29 mouse cellular contexts compared by ENCODE assay signal in genomic region chr7:51894133-51894801, GRCm38 (mm10). TPM values are rescaled to one million over a fixed set of nuclear protein-coding genes. Genes with fewer than 3 reads are reported as not detected.
DNase-seq lines count a peak whose midpoint lies in the region; ATAC-seq and TF ChIP-seq lines count a peak whose summit lies in the region.
"Had no signal": no experiment of that assay in that cellular context is flagged by ENCODE, and none has a peak within 500 bp of the region (broad histone marks: within the 10 kb centered on the region; RNA-seq: fewer than 3 reads in every experiment).

No protein-coding gene starts in this region.

- H3K4me1 ChIP-seq in embryonic fibroblast, embryonic 13.5 days (ENCODE audit: control insufficient read depth, insufficient read depth, low read length): peaks cover 17% of the 10 kb centered on the region
- peaks cover 18% of the 10 kb centered on the region for H3K4me1 ChIP-seq in limb, embryonic 11.5 days (ENCODE audit: control insufficient read depth, insufficient read depth, low read length)
- H3K4me1 ChIP-seq in limb, embryonic 14.5 days (ENCODE audit: control insufficient read depth, insufficient read depth, low read length): peaks cover 17% of the 10 kb centered on the region
- H3K4me1 ChIP-seq: embryonic facial prominence, embryonic 15.5 days; forebrain, embryonic 12.5 days; heart, embryonic 10.5 days; heart, embryonic 13.5 days; hindbrain, embryonic 15.5 days had no signal

- H3K9ac ChIP-seq in limb, embryonic 11.5 days (ENCODE audit: low read length): no peak overlapping the region
- no peak overlapping the region for H3K9ac ChIP-seq in limb, embryonic 14.5 days (ENCODE audit: low read depth, low read length, severe bottlenecking)
- H3K9ac ChIP-seq: embryonic facial prominence, embryonic 12.5 days; embryonic facial prominence, embryonic 15.5 days; forebrain, embryonic 12.5 days; forebrain, embryonic 15.5 days; heart, embryonic 13.5 days; hindbrain, embryonic 12.5 days; hindbrain, embryonic 15.5 days had no signal

- peak; percentile 42 for DNase-seq in embryo, embryonic 10.5 days (ENCODE audit: low spot score)
- no peak for DNase-seq in embryo, embryonic 9.5 days (ENCODE audit: extremely low spot score)
- DNase-seq in limb, embryonic 11.5 days (ENCODE audit: low spot score): no peak
- DNase-seq in limb, embryonic 14.5 days (ENCODE audit: low spot score): peak; percentile 76
- DNase-seq in ovary, postnatal 14 days (ENCODE audit: low spot score): no peak
- no peak for DNase-seq in heart, postnatal 4 days
- DNase-seq in cerebellum, adult 18-20 months: no peak
- DNase-seq: adrenal gland, postnatal 10 days; adrenal gland, postnatal 36 days; cerebellum, adult 2 months; cerebellum, adult 9-11 months; cerebellum, postnatal 25 days; gastrocnemius, postnatal 10 days; gastrocnemius, postnatal 36 days; heart, adult 2 months; heart, postnatal 14 days had no signal

- no peak for TF ChIP-seq CTCF in embryonic fibroblast, embryonic 13.5 days (IDR thresholded peaks at IDR 0.05; ENCODE audit: borderline replicate concordance, insufficient read depth, low read length)

- H3K9me3 ChIP-seq in limb, embryonic 11.5 days (ENCODE audit: control insufficient read depth, low read length): no peaks in the 10 kb centered on the region
- H3K9me3 ChIP-seq in limb, embryonic 14.5 days (ENCODE audit: control insufficient read depth, low read length): no peaks in the 10 kb centered on the region
- H3K9me3 ChIP-seq: embryonic facial prominence, embryonic 12.5 days; embryonic facial prominence, embryonic 15.5 days; forebrain, embryonic 12.5 days; forebrain, embryonic 15.5 days; G1E; heart, embryonic 10.5 days; heart, embryonic 13.5 days; hindbrain, embryonic 12.5 days; hindbrain, embryonic 15.5 days had no signal

- peak overlapping the region; percentile 82 for H3K27ac ChIP-seq in embryonic fibroblast, embryonic 13.5 days (ENCODE audit: insufficient read depth, low read length)
- peak overlapping the region; percentile 84 for H3K27ac ChIP-seq in limb, embryonic 11.5 days (replicated peaks; ENCODE audit: low read depth, low read length)
- H3K27ac ChIP-seq in limb, embryonic 14.5 days (replicated peaks; ENCODE audit: low read depth, low read length): no peak overlapping the region; the same call in none of the 2 replicates
- H3K27ac ChIP-seq: embryonic facial prominence, embryonic 15.5 days; forebrain, embryonic 12.5 days; forebrain, embryonic 15.5 days; heart, adult 2 months; heart, embryonic 10.5 days; heart, embryonic 13.5 days; hindbrain, embryonic 15.5 days had no signal

- H3K27me3 ChIP-seq in limb, embryonic 11.5 days (ENCODE audit: control insufficient read depth, insufficient read depth, low read length): no peaks in the 10 kb centered on the region
- no peaks in the 10 kb centered on the region for H3K27me3 ChIP-seq in limb, embryonic 14.5 days (ENCODE audit: control insufficient read depth, insufficient read depth, low read length)
- H3K27me3 ChIP-seq: CH12.LX; embryonic facial prominence, embryonic 12.5 days; embryonic facial prominence, embryonic 15.5 days; forebrain, embryonic 12.5 days; forebrain, embryonic 15.5 days; heart, embryonic 13.5 days; hindbrain, embryonic 12.5 days; hindbrain, embryonic 15.5 days; Patski had no signal

- ATAC-seq in limb, embryonic 11.5 days (ENCODE audit: insufficient number of reproducible peaks, low FRiP score, low TSS enrichment, low read depth): peak; percentile 81; the same call in 1 of the 2 replicates
- peak; percentile 91 for ATAC-seq in limb, embryonic 14.5 days (ENCODE audit: low FRiP score, low read depth)
- ATAC-seq: forebrain, embryonic 15.5 days; Patski had no signal

- H3K36me3 ChIP-seq in limb, embryonic 11.5 days (ENCODE audit: control insufficient read depth, insufficient read depth, low read length): no peaks in the 10 kb centered on the region
- peaks cover 22% of the 10 kb centered on the region for H3K36me3 ChIP-seq in limb, embryonic 14.5 days (ENCODE audit: control insufficient read depth, insufficient read depth, low read length)
- H3K36me3 ChIP-seq: embryonic facial prominence, embryonic 12.5 days; embryonic facial prominence, embryonic 15.5 days; forebrain, embryonic 12.5 days; forebrain, embryonic 15.5 days; heart, embryonic 10.5 days; heart, embryonic 13.5 days; hindbrain, embryonic 12.5 days; hindbrain, embryonic 15.5 days had no signal

- H3K4me2 ChIP-seq in limb, embryonic 11.5 days (ENCODE audit: low read depth, severe bottlenecking): no peak overlapping the region
- H3K4me2 ChIP-seq in limb, embryonic 14.5 days (replicated peaks; ENCODE audit: low read depth, low read length, severe bottlenecking): no peak overlapping the region
- H3K4me2 ChIP-seq: embryonic facial prominence, embryonic 12.5 days; embryonic facial prominence, embryonic 15.5 days; forebrain, embryonic 12.5 days; forebrain, embryonic 15.5 days; heart, embryonic 13.5 days; hindbrain, embryonic 12.5 days; hindbrain, embryonic 15.5 days had no signal

- 39% methylated on average over 4 of the region's 4 CpGs for WGBS in limb, embryonic 11.5 days
- WGBS in limb, embryonic 14.5 days: 25% methylated on average over 4 of the region's 4 CpGs

- H3K4me3 ChIP-seq in embryonic fibroblast, embryonic 13.5 days (ENCODE audit: insufficient read depth, low read length): no peak overlapping the region
- H3K4me3 ChIP-seq in limb, embryonic 11.5 days (ENCODE audit: low read depth, low read length): no peak overlapping the region
- H3K4me3 ChIP-seq in limb, embryonic 14.5 days (replicated peaks; ENCODE audit: low read length): no peak overlapping the region
- H3K4me3 ChIP-seq: embryonic facial prominence, embryonic 12.5 days; embryonic facial prominence, embryonic 15.5 days; erythroblast, embryonic 14.5 days; forebrain, embryonic 12.5 days; forebrain, embryonic 15.5 days; heart, adult 2 months; heart, embryonic 10.5 days; heart, embryonic 13.5 days; hindbrain, embryonic 12.5 days; hindbrain, embryonic 15.5 days had no signal

- TF ChIP-seq POLR2A in embryonic fibroblast, embryonic 13.5 days (IDR thresholded peaks at IDR 0.05; ENCODE audit: low read depth, low read length): no peak
- no peak for TF ChIP-seq POLR2A in limb, embryonic 14.5 days (IDR thresholded peaks at IDR 0.05; ENCODE audit: borderline replicate concordance, extremely low read depth, insufficient read depth, insufficient read length)

RNA-seq across cellular contexts. Expression of gene Fancf, which starts 32.2 kb away (rescaled TPM):
- 11.5 and 15.9 TPM in 2 replicates for polyA plus RNA-seq in embryonic fibroblast, embryonic 13.5 days (2011; ENCODE audit: insufficient read length, low read depth, missing spikeins)
- 20.1 and 21.1 TPM in 2 replicates for polyA plus RNA-seq in limb, embryonic 11.5 days (2014; fragmentation: Nextera tagmentation; extraction: Ambion mirVana)
- 16.6 and 21.1 TPM in 2 replicates for polyA plus RNA-seq in limb, embryonic 14.5 days (2012; rRNA removed)
- 19.4 and 20.4 TPM in 2 replicates for polyA plus RNA-seq in limb, embryonic 14.5 days (2014; fragmentation: Nextera tagmentation; extraction: Ambion mirVana)
- total RNA-seq in heart, postnatal 4 days (2021): 1 to 10 TPM; 3.7 to 4.9 TPM

RNA-seq across cellular contexts. Expression of gene Gas2, which starts 32.5 kb away (rescaled TPM):
- polyA plus RNA-seq in embryonic fibroblast, embryonic 13.5 days (2011; ENCODE audit: insufficient read length, low read depth, missing spikeins): 63.1 and 139 TPM in 2 replicates
- polyA plus RNA-seq in limb, embryonic 11.5 days (2014; fragmentation: Nextera tagmentation; extraction: Ambion mirVana): 106 and 109 TPM in 2 replicates
- 171 and 178 TPM in 2 replicates for polyA plus RNA-seq in limb, embryonic 14.5 days (2012; rRNA removed)
- polyA plus RNA-seq in limb, embryonic 14.5 days (2014; fragmentation: Nextera tagmentation; extraction: Ambion mirVana): 211 and 255 TPM in 2 replicates
- 10 to 100 TPM; 12.9 to 16.4 TPM for total RNA-seq in heart, postnatal 4 days (2021)

Comparison
In these comparisons a context has a peak if more than half of its experiments do, and no peak if none do; other contexts are left out.
1. DNase-seq: peak in embryo, embryonic 10.5 days (single experiment) and limb, embryonic 14.5 days (single experiment); none in embryo, embryonic 9.5 days (single experiment), limb, embryonic 11.5 days (single experiment), ovary, postnatal 14 days (single experiment), heart, postnatal 4 days (single experiment) and cerebellum, adult 18-20 months (0 of 2).